Mouse (Mus musculus) ZHBTc4 (cell line): ENCODE results near the gene Il15ra.
"Not testable (repeated sequence)": the region's sequence is repeated elsewhere in the genome, so short reads cannot be mapped to it uniquely, and the experiment has no call there.

Experiments used
- DNase-seq: peaks from one replicate; pipeline ENCODE4 v3.0.0-alpha.2; 2011; ENCODE audit warnings: low read depth, low spot score

The Il15ra gene

GRCm38 (mm10) chr2:11708538-11708937 lies 3.4 kb downstream of the Il15ra start:
- no peak for DNase-seq

GRCm38 (mm10) chr2:11710101-11710500 lies 5.0 kb downstream of the Il15ra start:
- not testable (repeated sequence) for DNase-seq

GRCm38 (mm10) chr2:11712483-11712990 lies 7.4 kb downstream of the Il15ra start:
- DNase-seq, result no peak

- no peak for DNase-seq
These were observed 7.9 kb downstream of the Il15ra start for GRCm38 (mm10) chr2:11713021-11713420.

- DNase-seq, result no peak
These were observed 9.4 kb downstream of the Il15ra start for GRCm38 (mm10) chr2:11714535-11714934.

- DNase-seq, result no peak
These were observed 13.5 kb downstream of the Il15ra start for GRCm38 (mm10) chr2:11718573-11718972.

- DNase-seq, result no peak
These were observed 17.5 kb downstream of the Il15ra start for GRCm38 (mm10) chr2:11722564-11722963.

- DNase-seq, result no peak
These were observed 22.5 kb downstream of the Il15ra start for GRCm38 (mm10) chr2:11727574-11727973.

GRCm38 (mm10) chr2:11729091-11729490 lies 24.0 kb downstream of the Il15ra start:
- DNase-seq, result peak; percentile 36

GRCm38 (mm10) chr2:11732978-11733377 lies 27.9 kb downstream of the Il15ra start:
- DNase-seq, result no peak

GRCm38 (mm10) chr2:11735853-11736252 lies 30.8 kb downstream of the Il15ra start:
- no peak for DNase-seq

GRCm38 (mm10) chr2:11738794-11739193 lies 33.7 kb downstream of the Il15ra start:
- no peak for DNase-seq

- DNase-seq, result no peak
These were observed 34.5 kb downstream of the Il15ra start for GRCm38 (mm10) chr2:11739516-11740051.

- DNase-seq, result no peak
These were observed 57.5 kb downstream of the Il15ra start for GRCm38 (mm10) chr2:11762541-11762940.

- DNase-seq, result no peak
These were observed 60.6 kb downstream of the Il15ra start for GRCm38 (mm10) chr2:11765694-11766093.

GRCm38 (mm10) chr2:11766485-11767160 lies 61.5 kb downstream of the Il15ra start:
- DNase-seq, result no peak

GRCm38 (mm10) chr2:11767161-11767545 lies 62.1 kb downstream of the Il15ra start:
- DNase-seq, result no peak

- no peak for DNase-seq
These were observed 66.6 kb downstream of the Il15ra start for GRCm38 (mm10) chr2:11771701-11772100.

- DNase-seq, result no peak
These were observed 67.3 kb downstream of the Il15ra start for GRCm38 (mm10) chr2:11772401-11772800.

GRCm38 (mm10) chr2:11774426-11774825 lies 69.3 kb downstream of the Il15ra start:
- no peak for DNase-seq

GRCm38 (mm10) chr2:11775121-11775520 lies 70.0 kb downstream of the Il15ra start:
- DNase-seq, result no peak

- no peak for DNase-seq
These were observed 71.3 kb downstream of the Il15ra start for GRCm38 (mm10) chr2:11776415-11776814.
